Mouse (Mus musculus) cerebellum, adult 11 months (tissue): ENCODE measurements around the gene Senp7.
A peak's percentile ranks its signal among the peaks of the same experiment; 100 is the strongest.
"Not testable (repeated sequence)": the region's sequence is repeated elsewhere in the genome, so short reads cannot be mapped to it uniquely, and the experiment has no call there.

Experiments
- DNase-seq: peaks from one replicate; pipeline ENCODE4 v3.0.0; 2022

Gene Senp7

GRCm38 (mm10) chr16:56068523-56069070, 20.5 kb downstream of the Senp7 start:
- no peak for DNase-seq

- no peak for DNase-seq
Observed at GRCm38 (mm10) chr16:56071317-56072232, 23.4 kb downstream of the Senp7 start.

GRCm38 (mm10) chr16:56072533-56072932, 24.4 kb downstream of the Senp7 start:
- no peak for DNase-seq

GRCm38 (mm10) chr16:56073150-56073549, 25.0 kb downstream of the Senp7 start:
- not testable (repeated sequence) for DNase-seq

- DNase-seq, result no peak
Observed at GRCm38 (mm10) chr16:56074122-56074521, 26.0 kb downstream of the Senp7 start.

GRCm38 (mm10) chr16:56074565-56074964, 26.4 kb downstream of the Senp7 start:
- DNase-seq, result peak; percentile 16

GRCm38 (mm10) chr16:56075222-56076111, 27.3 kb downstream of the Senp7 start:
- peak; percentile 80 for DNase-seq

- DNase-seq, result peak; percentile 20
Observed at GRCm38 (mm10) chr16:56076121-56076869, 28.2 kb downstream of the Senp7 start.

- DNase-seq, result no peak
Observed at GRCm38 (mm10) chr16:56079419-56079818, 31.3 kb downstream of the Senp7 start.

GRCm38 (mm10) chr16:56081691-56082090, 33.6 kb downstream of the Senp7 start:
- no peak for DNase-seq

- no peak for DNase-seq
Observed at GRCm38 (mm10) chr16:56086336-56086735, 38.2 kb downstream of the Senp7 start.

GRCm38 (mm10) chr16:56090385-56090784, 42.2 kb downstream of the Senp7 start:
- DNase-seq, result no peak

- not testable (repeated sequence) for DNase-seq
Observed at GRCm38 (mm10) chr16:56096401-56097018, 48.4 kb downstream of the Senp7 start.

- DNase-seq, result no peak
Observed at GRCm38 (mm10) chr16:56115706-56116105, 67.6 kb downstream of the Senp7 start.

- no peak for DNase-seq
Observed at GRCm38 (mm10) chr16:56116155-56116554, 68.0 kb downstream of the Senp7 start.

GRCm38 (mm10) chr16:56117327-56118180, 69.4 kb downstream of the Senp7 start:
- no peak for DNase-seq

GRCm38 (mm10) chr16:56122517-56122916, 74.4 kb downstream of the Senp7 start:
- no peak for DNase-seq

GRCm38 (mm10) chr16:56124045-56124444, 75.9 kb downstream of the Senp7 start:
- DNase-seq, result no peak

- DNase-seq, result no peak
Observed at GRCm38 (mm10) chr16:56131666-56132065, 83.5 kb downstream of the Senp7 start.

- DNase-seq, result no peak
Observed at GRCm38 (mm10) chr16:56134149-56134548, 86.0 kb downstream of the Senp7 start.

- not testable (repeated sequence) for DNase-seq
Observed at GRCm38 (mm10) chr16:56137672-56138071, 89.5 kb downstream of the Senp7 start.
